Mouse (Mus musculus): Measurements from ENCODE around the gene Tdrd5. TPM values are rescaled to one million over a fixed set of nuclear protein-coding genes. Genes with fewer than 3 reads are reported as not detected.
"Not testable (repeated sequence)": the region's sequence is repeated elsewhere in the genome, so short reads cannot be mapped to it uniquely, and the experiment has no call there.

Tdrd5 gene
- not detected in 2 replicates for total RNA-seq (2021)
- long read RNA-seq, result 0 reads

DNA sequence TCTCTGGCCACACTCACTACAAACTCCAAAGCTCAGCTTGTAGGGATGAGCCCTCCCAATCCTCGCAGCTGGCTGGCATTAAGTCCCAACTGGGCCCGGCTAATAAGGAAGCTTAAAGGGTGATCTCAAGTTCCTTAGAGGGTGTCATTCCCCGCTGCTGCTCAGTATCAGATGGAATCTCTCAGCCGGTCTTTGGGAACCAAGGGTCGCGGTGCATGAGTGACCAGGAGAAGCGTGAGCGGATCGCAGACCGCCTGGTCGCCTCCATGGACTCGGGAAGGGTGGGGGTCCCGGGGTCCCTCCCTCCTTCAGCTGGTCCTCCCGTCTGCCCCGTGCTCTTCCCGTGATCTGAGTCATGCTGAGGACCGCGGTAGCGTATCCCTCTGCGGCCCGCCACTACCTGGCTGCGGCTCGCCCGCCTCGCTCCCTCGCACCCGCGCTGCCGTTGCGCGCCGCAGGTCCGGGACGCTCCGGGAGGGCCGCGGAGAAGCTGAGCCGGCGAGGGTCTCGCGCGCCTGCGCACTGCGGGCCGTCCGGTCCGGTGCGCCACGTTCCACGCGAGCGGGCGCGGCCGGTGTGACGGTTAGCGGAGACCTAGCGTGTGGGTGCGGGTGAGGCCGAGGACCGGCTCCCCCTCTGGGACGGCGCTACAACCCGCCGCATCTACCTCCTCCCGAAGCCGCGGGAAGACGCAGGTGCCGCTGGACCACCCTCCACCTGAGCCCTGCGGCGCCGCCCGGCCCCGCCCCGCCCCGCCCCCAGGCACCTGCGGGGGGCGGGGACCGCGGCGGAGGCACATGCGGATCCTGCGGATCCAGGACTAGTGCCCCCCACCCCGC is at the start of gene Tdrd5:
TSS of gene Tdrd5 (minus strand) at position 754 of the 839 bp plus-strand sequence.
- peak; percentile 26 for DNase-seq

DNA sequence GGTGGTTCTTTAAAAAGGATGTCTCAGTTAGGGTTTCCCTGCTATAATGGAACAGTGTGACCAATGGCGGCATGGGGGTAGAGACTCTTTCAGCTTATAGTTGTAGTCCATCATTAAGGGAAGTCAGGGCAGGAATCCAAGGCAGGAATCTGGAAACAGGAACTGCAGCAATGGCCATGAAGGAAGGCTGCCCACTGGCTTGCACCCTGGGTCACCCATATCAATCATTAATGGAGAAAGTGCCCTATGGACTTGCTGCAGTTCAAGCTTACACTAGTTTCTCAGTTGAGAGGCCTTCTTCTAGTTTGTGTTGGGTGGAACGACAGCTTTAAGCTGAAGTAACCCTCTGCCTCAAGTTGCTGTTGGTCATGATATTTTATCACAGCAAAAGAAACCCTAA is 49.0 kb upstream of the Tdrd5 start:
- DNase-seq, result no peak

DNA sequence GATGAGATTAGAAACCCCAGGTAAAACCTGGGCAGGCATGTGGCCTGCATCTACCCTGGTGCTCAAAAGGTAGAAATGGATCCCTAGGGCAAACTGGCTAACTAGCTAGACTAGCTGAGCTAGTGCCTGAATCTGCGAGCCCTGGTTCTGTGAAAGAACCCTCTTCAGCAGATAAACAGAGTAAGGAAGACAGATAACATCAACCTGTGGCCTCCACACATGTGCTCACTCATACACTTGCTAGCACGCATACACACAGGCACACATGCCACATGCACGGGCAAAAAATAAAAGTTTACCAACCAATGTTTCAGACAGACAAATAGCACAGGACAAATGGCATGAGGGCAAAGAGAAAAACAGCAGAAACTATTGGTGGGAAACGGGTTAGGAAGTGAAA is 47.0 kb upstream of the Tdrd5 start:
- DNase-seq, result no peak

DNA sequence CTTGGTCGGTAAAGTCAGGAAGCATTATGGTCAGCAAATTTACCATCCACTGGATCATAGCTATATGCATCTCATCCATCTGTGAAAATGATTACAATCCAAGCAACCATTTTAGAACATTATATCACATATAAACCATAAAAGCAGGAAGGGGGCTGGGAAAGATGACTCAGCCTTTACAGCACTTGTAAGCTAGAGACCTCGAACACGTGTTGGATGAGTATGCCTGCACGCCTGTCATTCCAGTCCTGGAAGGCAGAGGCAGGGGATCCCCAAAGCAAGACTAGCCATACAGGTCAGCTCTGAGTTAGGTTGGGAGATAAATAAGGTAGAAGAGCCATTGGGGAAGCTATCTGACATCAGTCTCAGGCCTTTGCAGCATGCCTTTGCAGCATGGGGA is 45.6 kb upstream of the Tdrd5 start:
- no peak for DNase-seq

DNA sequence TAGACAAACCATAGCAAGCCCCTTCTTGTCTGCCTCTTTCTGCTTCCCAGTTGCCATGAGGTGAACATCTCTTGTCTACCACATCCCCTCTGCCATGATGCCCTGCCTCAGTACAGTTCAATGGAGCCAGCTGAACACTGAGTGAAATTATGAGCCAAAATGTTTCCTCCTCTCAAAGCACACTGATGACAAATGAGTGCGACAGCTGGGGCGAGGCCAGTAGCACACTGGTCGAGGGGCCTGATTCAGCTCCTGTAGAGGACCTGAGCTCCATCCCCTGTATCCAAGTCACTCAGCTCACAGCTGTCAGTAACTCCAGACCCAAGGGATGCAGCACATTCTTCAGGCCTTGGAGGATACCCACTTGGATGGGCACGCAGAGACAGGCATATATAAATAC is 42.2 kb upstream of the Tdrd5 start:
- no peak for DNase-seq

DNA sequence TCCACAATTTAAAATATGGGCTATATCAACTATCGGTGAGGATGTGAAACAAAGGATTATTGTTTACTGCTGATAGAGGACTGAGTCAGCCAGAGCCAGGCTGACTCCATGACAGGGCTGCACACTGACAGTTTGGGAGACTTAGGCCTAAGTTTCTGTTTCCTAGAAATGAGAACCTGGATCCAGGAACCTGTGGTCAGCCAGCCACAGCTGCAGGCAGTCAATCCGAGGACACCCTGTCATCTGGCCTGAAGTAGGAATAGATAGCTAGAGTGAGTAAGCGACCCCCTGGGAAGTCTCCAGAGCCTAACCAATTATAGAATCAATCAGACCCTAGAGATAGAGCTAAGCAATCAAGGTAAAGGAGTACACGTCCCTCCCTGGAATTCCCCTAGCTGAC is 41.0 kb upstream of the Tdrd5 start:
- no peak for DNase-seq

DNA sequence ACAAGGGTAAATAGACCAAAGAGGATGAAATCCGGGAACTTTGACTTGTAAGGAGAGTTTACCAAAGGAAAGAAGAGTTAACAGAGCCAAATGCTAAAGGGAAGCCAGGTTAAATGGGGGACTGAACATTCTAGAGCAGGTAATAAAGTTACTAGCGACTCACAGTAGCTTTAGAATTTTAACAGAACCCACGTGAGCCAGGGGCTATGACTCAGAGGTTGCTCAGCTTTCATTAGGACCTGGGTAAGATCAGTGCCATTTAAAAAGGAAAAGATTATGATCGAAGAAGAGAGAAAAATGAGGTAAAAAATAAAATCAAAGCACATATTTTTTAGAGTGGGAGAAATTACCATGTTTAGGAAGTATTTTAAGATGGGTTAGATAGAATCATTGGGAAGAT is 37.4 kb upstream of the Tdrd5 start:
- DNase-seq, result no peak

DNA sequence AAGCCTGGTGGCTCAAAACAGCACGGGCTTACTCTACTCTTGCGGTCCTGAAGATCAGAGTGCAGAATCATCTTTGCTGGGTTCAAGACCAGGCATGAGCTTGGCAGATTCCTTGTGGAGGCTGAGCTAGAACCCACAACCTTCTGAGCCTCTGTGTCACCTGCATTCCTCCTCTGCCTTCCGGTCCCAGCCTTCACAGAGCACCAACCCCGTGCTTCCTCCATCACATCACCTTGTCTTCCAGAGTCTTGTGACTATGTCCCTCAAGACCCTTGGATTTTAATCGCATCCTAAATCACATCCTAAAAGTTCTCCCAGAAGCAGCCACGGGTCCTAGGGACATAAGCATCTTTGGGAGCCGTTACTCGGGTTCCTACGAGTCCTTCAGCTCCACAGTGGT is 19.7 kb upstream of the Tdrd5 start:
- DNase-seq, result no peak

DNA sequence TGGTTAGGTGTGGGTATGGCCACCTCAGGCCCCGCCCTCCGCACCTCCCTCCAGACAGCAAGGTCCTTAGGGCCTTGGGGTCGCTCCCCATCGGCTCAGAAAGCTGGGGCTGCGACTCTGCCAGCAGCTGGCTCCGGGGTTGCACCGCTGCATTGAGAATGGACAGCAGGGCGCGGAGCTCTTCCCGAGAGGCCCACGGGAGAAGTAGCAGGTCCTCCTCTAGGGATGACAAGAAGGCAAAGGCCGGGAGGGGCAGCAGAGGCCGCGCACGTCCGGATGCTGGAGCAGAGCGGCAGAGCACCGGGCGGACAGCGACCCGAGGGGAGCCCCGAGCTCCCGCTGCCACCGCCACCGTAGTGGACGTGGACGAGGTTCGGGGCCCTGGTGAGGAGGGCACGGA is 7.2 kb upstream of the Tdrd5 start, which contains the start of gene Nphs2:
TSS of gene Nphs2 (plus strand) at position 98 of the 400 bp plus-strand sequence.
- DNase-seq, result peak; percentile 5

DNA sequence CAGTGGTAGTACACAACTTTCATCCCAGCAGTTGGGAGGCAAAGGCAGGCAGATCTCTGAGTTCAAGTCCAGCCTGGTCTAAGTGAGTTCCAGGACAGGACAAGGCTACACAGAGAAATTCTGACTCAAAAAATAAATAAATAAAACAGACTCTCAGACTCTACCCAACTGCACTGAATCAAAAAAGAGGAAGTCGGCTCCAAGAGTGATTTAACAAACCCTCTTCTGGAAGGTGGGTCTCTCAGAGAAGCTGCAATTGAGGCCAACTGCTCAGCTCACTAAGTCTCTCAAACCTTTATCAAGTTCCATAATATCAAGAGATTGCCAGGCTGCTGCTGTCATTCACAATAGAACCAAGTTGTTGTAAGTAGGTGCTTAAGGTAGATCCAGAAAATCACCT is 5.1 kb upstream of the Tdrd5 start:
- no peak for DNase-seq

DNA sequence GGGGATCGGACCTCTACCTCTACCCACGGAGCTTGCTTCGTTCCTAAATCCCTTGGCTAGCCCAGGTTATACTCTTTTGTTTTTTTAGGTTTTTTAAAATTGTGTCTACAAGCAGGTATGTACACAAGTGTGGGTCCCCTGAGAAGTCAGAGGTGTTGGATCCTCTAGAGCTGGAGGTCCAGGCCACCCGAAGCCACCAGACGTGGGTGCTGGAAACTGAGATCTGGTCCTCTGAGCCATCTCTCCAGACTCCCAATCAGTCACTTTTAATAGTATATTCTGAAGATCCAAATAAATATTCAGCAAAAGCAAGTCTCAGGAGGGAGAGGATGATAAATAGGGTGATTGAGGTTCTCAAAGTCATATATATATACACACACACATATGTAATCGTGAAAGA is 13.4 kb downstream of the Tdrd5 start:
- DNase-seq, result no peak

DNA sequence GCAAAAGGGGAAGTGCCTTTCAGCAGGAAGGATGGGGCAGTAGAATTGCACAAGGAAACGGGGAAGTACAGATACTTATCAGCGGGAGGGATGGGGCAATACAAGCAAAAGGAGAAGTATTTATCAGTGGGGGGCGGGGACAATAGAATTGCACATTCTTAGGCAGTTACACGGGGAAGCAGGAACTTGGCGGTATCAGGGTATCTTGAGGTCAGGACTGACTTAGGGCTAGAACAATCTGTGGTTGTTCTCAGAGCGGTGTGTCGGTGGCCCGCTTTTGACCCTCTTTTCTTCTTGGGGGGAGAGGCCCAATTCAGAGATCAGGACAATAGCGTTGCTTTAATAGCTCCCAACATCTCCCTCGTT is 14.3 kb downstream of the Tdrd5 start:
- not testable (repeated sequence) for DNase-seq

DNA sequence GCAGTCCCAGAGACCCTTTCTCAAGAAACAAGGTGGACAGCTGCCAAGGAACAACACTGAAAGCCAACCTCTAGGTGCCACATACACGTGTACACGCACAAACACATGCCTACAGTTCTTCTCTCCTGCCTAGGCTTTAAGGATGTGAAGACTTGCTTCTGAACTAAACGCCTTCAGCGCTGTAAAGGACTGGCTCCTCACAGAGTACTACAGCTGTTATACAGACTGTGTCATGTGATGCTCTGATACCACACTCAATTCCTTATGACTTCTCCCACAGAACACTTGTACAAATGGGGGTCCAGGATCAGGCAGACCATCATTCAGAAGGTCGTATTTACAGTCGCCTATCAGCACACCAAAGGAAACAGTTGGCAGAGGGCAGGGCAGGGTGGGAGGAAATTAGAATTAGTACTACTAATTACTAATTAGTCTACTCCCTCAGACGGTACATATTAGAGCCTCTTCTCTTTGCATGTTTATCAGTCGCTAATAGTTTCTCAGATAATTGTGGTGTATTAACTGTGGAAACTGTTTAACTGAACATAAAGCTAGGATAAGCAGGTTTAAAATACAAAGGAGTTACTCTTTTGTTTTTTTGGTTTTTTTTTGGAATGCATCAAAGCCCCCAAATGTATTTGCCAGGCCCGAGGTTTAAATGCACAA is 14.8 kb downstream of the Tdrd5 start:
- no peak for DNase-seq

DNA sequence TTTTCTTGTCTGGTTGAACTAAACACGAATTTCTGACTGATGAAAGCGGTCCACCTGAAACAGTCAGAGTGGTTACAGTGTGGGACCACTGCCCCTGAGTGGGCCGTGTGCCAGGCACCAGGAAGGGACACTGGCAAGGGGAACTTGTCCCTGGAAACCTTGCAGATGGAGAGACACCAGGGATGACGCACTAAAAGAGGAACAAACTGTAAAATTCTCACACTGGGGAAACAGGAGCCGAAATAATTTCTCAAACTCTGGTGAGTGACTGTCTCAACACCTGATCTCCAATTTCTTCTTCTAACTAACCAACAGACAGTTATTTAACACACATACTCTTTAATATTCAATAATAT is 17.9 kb downstream of the Tdrd5 start:
- DNase-seq, result no peak

DNA sequence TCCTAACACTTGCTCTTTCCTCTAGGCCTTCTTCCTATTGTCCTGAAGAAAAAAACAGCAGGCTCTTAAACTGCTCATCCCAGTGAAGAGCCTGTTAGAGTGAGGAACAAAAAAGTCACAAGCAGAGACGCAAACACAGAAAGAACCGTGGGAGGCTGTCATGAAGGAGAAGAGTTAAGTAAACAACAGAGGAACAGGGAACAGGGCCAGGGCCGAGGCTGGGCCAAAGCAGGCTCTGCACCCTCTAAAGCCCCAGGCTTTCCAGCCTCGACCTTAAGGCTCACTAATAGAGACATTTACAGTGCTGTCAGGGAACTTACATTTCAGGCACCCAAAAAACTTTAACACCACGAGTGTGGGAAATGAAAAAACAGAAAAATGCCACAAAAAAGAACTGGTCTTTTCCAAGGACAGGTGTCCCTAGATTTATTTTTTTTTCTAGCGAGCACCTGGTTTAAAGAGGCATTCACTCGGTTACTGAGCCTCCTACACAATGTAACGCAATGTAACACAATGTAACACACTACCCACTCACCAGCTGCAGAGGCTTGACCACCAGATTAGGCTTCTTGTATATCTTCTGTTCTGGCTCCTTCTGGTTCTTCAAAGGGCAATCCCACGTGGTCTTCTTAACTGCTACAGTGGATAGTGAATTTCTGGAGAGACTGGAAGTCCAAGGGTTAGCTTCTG is 18.5 kb downstream of the Tdrd5 start:
- no peak for DNase-seq

DNA sequence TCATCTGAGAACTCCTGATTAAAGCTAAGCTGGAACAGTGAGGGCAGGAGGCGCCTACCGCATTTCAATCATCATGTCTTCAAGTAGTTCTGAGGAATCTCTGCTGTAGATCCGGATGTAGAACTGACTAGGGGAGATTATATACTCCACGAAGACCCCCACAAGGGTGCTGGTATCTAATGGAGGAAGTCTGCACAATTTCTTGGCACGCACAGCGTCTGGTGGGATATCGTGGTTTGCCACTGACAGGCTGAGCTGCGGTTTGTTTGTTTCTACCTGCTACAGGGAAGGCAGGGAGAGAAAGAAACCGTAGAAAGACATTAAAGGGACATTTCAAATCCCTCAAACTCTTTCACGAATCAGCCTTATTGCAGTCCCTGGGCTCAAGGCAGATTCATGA is 19.3 kb downstream of the Tdrd5 start:
- no peak for DNase-seq

DNA sequence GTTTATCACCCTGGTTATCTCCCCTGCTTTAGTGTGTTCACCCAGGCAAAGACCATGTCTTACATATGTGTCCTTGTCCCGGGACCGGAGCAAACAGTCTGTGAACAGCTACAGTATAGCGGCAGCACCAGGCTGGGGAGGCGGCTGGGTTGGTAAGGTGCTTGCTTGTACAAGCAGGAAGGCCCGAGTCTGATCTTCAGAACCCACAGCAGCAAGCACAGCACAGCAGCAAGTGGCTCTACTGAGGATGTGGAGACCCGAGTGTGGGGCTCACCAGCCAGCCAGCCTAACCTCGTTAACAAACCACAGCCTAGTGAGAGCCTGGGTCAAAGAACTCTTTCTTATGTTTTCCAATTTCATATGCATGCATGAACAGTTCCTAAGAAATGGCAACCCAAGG is 23.3 kb downstream of the Tdrd5 start:
- DNase-seq, result no peak

DNA sequence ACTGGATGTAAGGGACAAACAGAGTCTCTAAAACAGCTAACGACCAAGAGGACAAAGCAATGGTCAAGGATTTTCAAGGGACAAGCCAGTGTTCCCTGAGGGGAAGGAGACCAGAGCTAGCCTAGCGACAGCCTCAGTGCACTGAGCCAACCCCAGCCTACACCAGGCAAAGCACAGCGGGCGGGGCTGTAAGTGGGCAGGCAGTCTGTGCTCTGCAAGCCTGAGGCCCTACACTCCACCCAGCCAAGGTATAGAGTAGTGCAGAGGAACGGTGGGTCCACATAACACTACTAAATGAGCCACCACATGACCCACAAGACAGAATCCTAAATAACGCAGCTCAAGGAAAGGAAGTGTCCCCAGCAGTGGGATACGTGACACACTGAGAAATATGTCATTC is 29.8 kb downstream of the Tdrd5 start:
- DNase-seq, result no peak

DNA sequence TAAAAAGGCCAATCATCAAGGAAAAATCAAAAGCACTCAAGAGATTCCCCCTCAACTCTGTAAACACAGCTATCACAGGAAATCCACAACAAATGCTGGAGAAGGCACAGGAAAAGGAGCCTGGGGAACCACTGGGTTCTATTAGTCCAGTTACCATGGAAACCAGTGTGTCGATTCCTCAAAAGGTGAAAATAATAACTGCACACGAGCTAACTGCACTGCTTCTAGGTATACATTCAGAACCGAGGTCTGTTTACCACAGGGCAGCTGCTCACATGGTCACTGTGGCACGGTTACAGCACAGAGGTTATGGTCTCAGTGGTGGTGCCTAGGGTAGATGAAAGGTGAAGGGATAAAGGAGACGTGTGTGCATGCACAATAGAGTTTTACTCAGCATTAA is 31.8 kb downstream of the Tdrd5 start:
- DNase-seq, result no peak

DNA sequence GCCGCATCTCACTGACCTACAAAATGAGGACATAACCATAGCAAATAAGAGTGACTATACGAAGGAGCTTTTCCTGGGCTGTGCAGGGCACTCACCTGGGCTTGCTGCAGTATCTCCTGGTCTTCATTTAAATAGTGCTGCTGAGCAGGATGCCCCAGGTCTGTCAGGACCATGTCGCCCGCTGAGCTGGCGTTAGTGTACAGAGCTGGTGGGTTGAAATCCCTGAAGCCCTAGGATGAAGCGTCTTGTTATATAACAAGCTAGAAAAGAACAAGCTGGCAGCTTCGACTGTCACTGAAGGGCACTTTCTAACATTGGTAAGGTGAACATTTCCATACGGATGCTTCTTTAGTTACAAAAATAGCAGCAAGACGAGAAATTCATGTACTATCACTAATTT is 33.0 kb downstream of the Tdrd5 start:
- DNase-seq, result no peak

DNA sequence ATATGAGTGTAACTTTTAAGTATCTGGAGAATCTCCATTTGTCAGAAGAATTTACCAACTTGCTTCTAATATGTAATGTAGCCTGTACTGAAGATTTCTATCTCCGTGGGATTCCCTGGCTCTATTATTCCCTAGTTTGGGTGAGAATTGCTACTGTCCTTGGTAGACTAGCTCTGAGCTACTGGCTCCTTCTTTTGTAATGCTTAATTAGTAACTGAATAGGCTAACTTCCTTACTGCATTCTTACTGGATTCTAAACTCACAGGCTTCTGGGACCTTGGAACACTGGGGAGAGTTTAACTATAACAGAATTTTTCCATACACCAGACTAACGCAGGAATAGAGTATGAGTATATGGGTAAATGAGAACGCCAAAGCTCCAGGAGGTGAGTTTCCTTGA is 34.9 kb downstream of the Tdrd5 start:
- not testable (repeated sequence) for DNase-seq

DNA sequence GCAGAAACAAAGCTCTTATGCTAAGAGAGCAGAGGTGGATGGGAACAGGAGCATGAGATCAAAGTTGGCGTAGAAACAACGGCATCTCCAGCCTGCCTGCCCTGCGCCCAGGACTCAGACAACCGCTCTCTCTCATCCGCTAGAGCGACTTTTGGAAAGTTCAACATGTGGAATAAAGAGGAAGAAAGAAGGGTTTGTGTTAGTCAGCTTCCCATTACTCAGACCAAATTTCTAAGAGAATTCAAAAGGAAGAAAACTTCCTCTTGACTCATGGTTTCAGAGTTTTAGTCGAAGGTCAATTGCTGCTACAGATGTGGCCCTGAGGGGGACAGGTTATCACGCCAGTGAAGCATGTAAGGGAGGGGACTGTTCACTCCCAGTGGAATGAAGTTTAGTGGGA is 39.5 kb downstream of the Tdrd5 start:
- DNase-seq, result no peak

DNA sequence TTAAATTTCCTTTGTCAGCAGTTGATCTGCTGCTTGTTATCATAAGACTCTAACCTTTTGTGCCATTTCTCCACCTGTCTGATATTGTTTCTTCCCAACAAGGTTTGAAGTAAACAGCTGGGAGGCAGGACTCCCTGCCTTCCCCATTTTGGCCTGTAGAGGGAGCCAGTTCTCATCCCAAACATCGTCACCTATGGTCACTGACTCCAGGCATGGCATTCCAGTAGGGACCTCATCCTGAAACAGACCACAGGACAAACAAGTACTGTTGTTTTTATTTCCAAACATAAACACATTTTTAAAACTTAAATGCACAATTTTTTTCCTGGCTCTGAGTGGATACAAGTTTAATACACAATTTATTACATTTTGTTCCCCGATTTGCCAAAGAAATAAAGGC is 40.1 kb downstream of the Tdrd5 start:
- peak; percentile 67 for DNase-seq

DNA sequence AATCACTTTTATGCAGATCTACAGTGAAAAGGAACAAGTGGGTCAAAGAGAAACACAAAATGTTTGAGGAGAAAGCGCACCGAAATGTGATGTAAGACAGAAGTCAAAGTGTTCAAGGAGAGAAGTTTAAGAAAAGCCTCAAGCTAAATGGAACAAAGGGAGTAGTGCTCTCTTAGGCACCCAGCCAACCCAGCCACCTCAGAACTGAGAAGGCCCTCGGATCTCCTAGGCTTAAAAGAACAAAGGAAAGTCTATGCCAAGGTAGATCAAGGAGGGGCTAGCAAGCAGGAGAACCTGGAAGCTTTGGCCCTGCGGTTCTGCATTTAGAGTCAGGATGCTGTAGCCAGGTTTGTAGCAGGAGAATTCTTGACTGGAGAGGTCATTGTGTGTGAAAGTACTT is 48.6 kb downstream of the Tdrd5 start:
- no peak for DNase-seq

Data from adrenal gland, postnatal 25 days (tissue).